Mouse (Mus musculus): ENCODE measurements at regions not wholly inside any gene's neighbourhood (a gene's known extent, or its start where the extent isn't known, plus 50 kb on each side); places are given as distances from the start of the nearest gene placed in this dataset.

GRCm38 (mm10) chr12:97921349-97922264 is 337.7 kb downstream of the Galc start:
- no peak for DNase-seq (ENCODE audit: low read depth)

GRCm38 (mm10) chr12:97918416-97918815 is 340.8 kb downstream of the Galc start:
- no peak for DNase-seq (ENCODE audit: low read depth)

DNA sequence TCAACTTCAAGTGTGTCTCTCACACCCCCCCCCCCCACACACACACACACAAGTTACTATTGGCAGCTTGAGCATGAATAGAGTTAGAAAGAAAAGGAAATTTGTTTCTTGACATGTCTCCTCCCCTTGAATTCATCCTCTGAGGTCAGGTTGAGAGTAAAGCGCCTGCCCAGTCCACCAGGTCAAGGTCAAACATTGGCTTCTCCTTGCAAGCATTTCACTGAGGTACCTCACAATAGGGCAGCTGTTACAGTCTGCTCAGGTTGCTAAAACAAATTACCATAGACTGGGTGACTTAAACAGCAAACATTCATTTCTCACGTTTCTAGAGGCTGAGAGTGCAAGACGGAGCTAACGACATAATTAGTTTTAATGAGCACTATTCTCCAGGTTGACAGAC is 344.2 kb downstream of the Galc start:
- no peak for DNase-seq (ENCODE audit: low read depth)

DNA sequence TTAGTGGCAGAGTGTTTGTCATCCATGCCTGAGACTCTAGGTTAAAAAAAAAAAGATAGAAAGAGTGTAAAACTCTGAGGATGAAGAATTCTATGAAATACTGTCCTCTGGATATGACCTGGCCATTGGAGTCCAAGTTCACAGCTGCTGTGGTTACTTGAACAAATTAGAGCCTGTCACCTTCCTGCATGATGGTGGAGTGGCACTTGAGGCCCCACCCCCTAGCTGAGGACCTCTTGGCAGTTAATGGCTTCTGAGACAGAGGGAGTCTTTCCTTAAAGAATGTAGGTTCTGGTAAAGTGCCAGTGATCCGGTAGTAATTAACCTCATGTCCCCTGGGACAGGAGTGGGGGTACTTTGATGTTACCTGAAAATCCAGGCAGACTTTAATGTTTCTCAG is 346.5 kb downstream of the Galc start:
- DNase-seq (ENCODE audit: low read depth): no peak

DNA sequence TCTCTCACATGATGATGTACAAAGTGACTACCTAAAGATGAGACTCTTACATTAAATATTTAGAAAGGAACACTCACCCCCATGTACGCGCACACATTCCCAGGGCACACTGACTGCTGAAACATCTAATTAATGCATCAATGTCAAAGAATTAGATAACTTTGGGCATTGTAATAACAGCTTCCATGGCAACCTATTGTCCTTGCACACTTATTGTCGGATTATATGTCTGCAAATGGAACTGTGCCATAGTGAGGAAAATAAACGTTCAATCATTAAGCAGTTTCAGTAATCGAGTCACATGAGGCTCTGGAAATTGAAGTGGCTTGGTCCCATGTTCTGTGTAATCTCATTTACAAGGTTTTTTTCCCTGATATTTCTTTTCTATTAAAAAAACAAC is 360.0 kb downstream of the Galc start:
- DNase-seq (ENCODE audit: low read depth): no peak

DNA sequence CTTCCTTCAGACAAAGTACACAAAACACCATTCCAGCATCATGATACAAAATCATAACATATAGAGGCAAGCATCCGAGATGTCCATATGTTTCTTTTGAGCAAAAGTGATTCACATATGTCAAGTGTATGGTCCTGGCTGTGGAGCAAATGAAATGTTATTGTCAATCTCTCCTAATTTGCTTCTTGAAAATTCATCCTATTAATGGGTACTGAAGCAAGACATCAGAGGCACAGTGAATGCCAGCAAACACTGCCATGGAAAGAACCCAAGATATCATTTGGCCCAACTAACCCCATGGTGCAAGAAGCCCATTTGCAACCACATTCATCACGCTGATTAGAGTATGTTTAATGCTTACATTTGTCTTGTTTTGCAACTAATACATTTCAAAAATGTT is 361.1 kb downstream of the Galc start:
- DNase-seq (ENCODE audit: low read depth): no peak

DNA sequence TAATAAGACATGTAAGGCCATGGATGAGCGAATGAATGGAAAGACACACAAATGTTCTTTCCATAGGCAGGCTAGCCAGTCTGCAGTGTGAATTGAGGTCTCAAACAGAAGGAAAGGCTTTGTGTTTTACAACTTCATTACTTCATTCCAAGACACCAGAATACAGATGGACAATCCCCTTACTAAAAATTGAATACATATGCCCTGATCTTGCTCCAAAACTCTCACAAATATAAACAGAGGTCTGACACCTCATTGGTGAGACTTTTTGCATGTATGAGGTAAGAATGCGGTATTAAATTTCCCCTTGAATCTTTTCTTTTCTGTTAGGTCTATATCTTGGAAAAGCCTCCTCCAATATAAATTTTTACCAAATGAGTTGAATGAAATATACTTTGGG is 363.3 kb downstream of the Galc start:
- DNase-seq (ENCODE audit: low read depth): no peak

DNA sequence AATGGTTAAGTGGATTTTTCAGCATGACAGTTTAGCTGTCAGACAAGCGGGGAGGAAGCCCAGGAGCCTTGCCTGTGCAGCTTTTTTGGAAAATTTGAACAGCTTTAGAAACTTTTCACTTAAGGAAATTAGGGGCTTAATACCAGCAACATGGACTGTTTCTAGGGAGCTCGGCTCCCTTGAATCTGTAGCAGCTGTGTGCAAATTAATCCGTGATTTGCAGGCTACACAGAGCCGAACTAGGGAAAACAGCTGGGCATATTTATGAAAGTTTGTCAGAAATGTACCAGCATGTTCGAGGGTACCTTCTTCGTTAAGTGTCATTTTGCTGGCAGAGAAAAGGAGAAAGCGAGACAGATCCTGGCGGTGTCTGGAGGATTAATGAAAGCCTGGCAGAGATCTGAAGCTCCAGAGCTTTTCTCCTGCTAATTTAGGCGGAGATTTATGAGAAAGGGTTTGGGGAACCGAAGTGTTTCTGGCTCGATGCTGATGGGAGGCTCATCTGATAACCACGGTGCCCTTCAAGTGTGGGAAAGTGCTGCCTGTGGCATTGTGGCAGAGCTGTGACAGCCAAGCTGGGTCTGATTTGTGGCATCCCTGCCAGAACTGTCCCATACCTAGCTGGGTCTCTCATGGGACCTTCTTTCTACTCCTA is 370.3 kb downstream of the Galc start:
- no peak for DNase-seq (ENCODE audit: low read depth)

DNA sequence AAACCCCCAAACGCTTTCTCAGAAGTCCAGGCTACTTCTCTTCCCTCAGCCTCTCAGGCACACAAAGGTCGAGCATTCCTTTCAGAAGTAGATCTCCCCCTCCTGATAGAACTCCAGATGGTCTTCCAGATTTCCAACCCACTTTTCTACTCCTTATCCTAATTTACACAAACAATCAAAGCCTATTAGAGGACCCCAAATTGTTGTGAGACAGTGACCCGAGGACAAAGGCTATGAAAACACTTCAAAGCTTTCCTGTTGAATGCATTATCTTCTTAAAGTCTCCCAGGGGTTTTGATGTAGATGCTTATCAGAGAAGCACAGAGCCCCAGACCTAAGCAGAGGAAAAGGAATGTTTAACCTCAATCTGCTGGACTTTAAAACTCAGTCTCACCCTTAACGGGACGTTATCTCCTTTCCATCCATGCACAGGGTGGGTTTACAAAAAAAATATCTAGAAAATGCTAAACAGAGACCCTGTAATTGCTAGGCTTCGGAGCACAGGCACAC is 370.9 kb downstream of the Galc start:
- no peak for DNase-seq (ENCODE audit: low read depth)

DNA sequence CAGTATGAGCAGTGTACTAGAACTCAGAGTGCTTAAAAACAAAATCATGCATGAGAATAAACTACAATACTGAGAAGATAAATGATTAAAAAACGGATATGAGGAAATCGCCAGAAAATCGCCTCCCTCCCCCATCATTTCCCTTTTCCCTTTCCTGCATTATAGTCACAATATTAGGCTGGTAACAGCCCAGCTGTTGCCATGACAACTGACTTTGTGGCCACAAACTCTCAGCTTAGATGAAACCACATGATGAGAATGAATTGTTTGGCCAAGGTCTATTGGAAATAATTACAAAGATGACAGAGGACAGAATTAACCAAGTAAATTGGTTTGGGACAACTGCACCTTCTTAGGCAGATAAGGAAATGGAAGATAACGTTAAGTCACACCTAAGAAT is 376.8 kb downstream of the Galc start:
- DNase-seq (ENCODE audit: low read depth): no peak

- DNase-seq (ENCODE audit: low read depth): peak; percentile 25
These were observed 386.9 kb downstream of the Galc start for GRCm38 (mm10) chr12:97872391-97872790.

DNA sequence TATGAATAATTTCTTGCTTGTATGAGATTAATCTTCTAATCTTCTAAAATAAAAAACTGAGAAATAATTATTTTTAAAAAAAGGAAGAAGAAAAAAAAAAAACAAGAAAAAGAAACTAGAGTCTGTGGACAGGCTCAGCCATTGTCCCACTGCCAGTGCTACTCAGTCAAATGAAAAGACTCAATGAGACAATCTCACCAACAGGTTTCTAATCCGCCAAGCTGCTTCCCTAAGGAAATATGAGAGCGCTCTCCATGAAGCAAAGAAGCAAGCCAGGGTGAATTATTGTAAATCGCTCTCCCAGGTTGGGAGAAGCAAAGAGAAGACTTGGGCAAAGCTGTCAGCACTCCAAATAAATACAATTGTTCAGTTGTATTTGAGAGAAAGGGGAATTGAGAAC is 396.3 kb downstream of the Galc start:
- DNase-seq (ENCODE audit: low read depth): no peak

- no peak for DNase-seq (ENCODE audit: low read depth)
These were observed 422.9 kb downstream of the Galc start for GRCm38 (mm10) chr12:97836202-97836908.

- DNase-seq (ENCODE audit: low read depth): no peak
These were observed 465.7 kb downstream of the Galc start for GRCm38 (mm10) chr12:97793364-97794120.

DNA sequence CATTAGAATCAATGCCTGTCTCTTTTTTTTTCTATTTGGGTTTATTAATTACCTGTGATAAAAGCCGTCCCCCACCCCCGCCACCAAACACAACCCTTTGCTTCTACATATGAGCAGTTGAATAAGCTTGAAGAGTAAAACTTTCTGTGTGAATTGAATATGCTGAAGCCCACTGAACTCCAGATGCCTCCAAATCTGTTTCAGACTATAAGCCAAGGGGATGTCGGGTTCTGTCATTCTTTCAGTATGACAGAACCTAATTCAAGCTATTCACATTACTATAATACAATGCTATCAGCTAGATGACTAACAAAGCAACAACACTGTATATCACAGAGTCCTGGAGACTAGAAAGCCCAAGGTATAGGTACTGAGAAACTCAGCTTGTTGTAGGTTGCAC is 475.8 kb downstream of the Galc start:
- DNase-seq (ENCODE audit: low read depth): no peak

- DNase-seq (ENCODE audit: low read depth): no peak
These were observed 500.1 kb downstream of the Galc start for GRCm38 (mm10) chr12:97759116-97759515.

GRCm38 (mm10) chr12:97758624-97759023 is 500.6 kb downstream of the Galc start:
- no peak for DNase-seq (ENCODE audit: low read depth)

- DNase-seq (ENCODE audit: low read depth): no peak
These were observed 509.1 kb downstream of the Galc start for GRCm38 (mm10) chr12:97750166-97750565.

DNA sequence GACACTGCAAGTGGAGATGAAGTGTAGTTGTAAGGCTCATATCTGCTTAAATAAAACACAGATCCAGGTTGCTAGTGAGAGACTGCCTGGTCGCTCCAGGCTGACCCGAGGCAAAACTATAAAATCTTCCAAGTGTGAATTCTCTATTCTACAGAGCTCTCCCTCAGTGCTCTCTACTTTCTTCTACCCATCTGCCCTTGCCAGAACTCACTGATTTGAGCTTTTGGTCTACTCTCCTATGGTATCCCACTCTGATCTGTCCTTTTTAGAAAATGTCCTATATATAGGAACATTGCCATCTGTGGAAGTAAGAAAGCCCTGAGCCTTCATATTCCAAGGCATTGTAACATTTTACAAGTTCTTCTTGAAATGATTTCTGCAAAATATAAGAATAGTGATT is 518.3 kb downstream of the Galc start:
- no peak for DNase-seq (ENCODE audit: low read depth)

GRCm38 (mm10) chr12:97732078-97732580 is 527.1 kb downstream of the Galc start:
- DNase-seq (ENCODE audit: low read depth): no peak

DNA sequence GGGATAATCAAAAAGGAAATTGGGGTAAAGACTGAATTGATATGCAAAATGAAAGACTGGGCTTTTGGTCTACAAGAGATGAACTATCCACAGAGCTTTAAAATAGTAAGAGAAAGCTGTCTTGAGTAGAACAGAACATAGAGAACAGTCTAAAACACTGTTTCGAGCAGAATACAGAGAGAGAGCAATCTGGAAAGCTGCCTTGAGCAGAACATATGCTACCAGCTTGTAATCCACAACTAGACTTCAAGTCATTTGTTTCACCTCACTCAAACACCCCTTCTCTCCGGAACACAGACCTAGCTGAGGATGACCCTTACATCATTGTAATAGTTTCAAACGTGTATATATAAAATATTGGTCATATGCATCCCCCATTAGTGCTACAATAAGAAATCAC is 538.7 kb downstream of the Galc start:
- no peak for DNase-seq (ENCODE audit: low read depth)

- DNase-seq (ENCODE audit: low read depth): no peak
These were observed 541.4 kb downstream of the Galc start for GRCm38 (mm10) chr12:97717812-97718211.

Measured in induced T-regulatory cell, adult 2 months (primary cell).